Mouse (Mus musculus): ENCODE results near the gene Frmpd1.

GRCm38 (mm10) chr4:45198296-45198695 lies 13.6 kb downstream of the Frmpd1 start:
- TF ChIP-seq EP300 (IDR thresholded peaks at IDR 0.05; ENCODE audit: insufficient read depth, low read depth, low read length): no peak
- no peak for TF ChIP-seq CTCF (IDR thresholded peaks at IDR 0.05; ENCODE audit: low read depth, low read length)

Data from ES-Bruce4 (cell line).